Mouse (Mus musculus): ENCODE data around the gene Eno1.
"Not testable (repeated sequence)": the region's sequence is repeated elsewhere in the genome, so short reads cannot be mapped to it uniquely, and the experiment has no call there.

Eno1 gene

GRCm38 (mm10) chr4:150249731-150250270 lies 13.3 kb downstream of the Eno1 start:
- no peak for DNase-seq (ENCODE audit: low read depth, low spot score)

- DNase-seq (ENCODE audit: low read depth, low spot score) = no peak
Measured at GRCm38 (mm10) chr4:150250549-150251422, 14.3 kb downstream of the Eno1 start.

- no peak for DNase-seq (ENCODE audit: low read depth, low spot score)
Measured at GRCm38 (mm10) chr4:150254416-150254815, 17.9 kb downstream of the Eno1 start.

GRCm38 (mm10) chr4:150255181-150255580 lies 18.7 kb downstream of the Eno1 start:
- no peak for DNase-seq (ENCODE audit: low read depth, low spot score)

- DNase-seq (ENCODE audit: low read depth, low spot score) = no peak
Measured at GRCm38 (mm10) chr4:150257252-150258204, 21.0 kb downstream of the Eno1 start.

GRCm38 (mm10) chr4:150258388-150258787 lies 21.9 kb downstream of the Eno1 start:
- no peak for DNase-seq (ENCODE audit: low read depth, low spot score)

- no peak for DNase-seq (ENCODE audit: low read depth, low spot score)
Measured at GRCm38 (mm10) chr4:150259577-150259976, 23.1 kb downstream of the Eno1 start.

GRCm38 (mm10) chr4:150260111-150260510 lies 23.6 kb downstream of the Eno1 start:
- DNase-seq (ENCODE audit: low read depth, low spot score) = no peak

- no peak for DNase-seq (ENCODE audit: low read depth, low spot score)
Measured at GRCm38 (mm10) chr4:150260745-150261144, 24.2 kb downstream of the Eno1 start.

GRCm38 (mm10) chr4:150262301-150262700 lies 25.8 kb downstream of the Eno1 start:
- no peak for DNase-seq (ENCODE audit: low read depth, low spot score)

- DNase-seq (ENCODE audit: low read depth, low spot score) = no peak
Measured at GRCm38 (mm10) chr4:150264903-150265302, 28.4 kb downstream of the Eno1 start.

- no peak for DNase-seq (ENCODE audit: low read depth, low spot score)
Measured at GRCm38 (mm10) chr4:150265471-150265870, 28.9 kb downstream of the Eno1 start.

GRCm38 (mm10) chr4:150266655-150267223 lies 30.2 kb downstream of the Eno1 start:
- DNase-seq (ENCODE audit: low read depth, low spot score) = no peak

GRCm38 (mm10) chr4:150268674-150269653 lies 32.4 kb downstream of the Eno1 start:
- DNase-seq (ENCODE audit: low read depth, low spot score) = no peak

- no peak for DNase-seq (ENCODE audit: low read depth, low spot score)
Measured at GRCm38 (mm10) chr4:150269679-150270078, 33.2 kb downstream of the Eno1 start.

GRCm38 (mm10) chr4:150270718-150271117 lies 34.2 kb downstream of the Eno1 start:
- DNase-seq (ENCODE audit: low read depth, low spot score) = not testable (repeated sequence)

- no peak for DNase-seq (ENCODE audit: low read depth, low spot score)
Measured at GRCm38 (mm10) chr4:150272725-150273124, 36.2 kb downstream of the Eno1 start.

- DNase-seq (ENCODE audit: low read depth, low spot score) = no peak
Measured at GRCm38 (mm10) chr4:150275531-150275930, 39.0 kb downstream of the Eno1 start.

GRCm38 (mm10) chr4:150279336-150279735 lies 42.8 kb downstream of the Eno1 start:
- DNase-seq (ENCODE audit: low read depth, low spot score) = not testable (repeated sequence)

GRCm38 (mm10) chr4:150280002-150280401 lies 43.5 kb downstream of the Eno1 start:
- no peak for DNase-seq (ENCODE audit: low read depth, low spot score)
